Mouse (Mus musculus): ENCODE results near the gene Elmod3.

The Elmod3 gene

DNA sequence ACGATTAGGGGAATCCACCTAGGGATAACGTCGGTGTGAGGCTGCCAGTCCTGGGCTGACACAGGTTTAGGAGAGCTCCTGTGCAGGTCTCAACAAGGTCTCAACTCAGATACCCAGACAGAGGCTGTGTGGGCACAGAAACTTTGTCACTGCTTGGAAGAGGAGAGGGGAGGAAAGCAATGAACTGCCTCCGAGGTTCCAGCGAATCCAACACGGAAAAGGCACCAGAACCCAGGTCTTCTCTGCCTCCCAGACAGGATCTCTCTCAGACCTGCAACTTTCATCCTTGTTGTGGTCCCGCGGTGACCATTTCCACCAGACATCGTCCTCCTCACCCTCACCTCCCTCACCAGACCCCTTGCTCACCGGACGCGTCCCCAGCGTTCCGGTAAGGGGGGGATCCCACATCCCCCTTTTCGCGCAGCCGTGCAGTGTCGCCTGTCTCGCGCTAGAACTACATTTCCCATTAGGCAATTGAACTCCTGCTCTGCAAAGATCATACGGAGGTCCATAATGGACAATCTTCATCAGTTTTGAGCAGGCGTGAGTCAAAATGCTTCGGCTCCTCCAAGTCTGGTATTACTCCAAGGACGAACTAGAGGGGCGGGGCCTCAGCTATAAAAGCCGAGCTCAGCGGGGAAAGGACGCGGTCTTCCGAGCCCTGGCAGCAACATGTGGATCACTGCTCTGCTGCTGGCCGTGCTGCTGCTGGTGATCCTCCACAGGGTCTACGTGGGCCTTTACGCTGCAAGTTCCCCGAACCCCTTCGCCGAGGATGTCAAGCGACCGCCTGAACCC is at the start of gene Elmod3, which contains the start of gene Retsat:
Gene Elmod3, minus strand, starts transcription at position 458 of the 798 bp plus-strand sequence.
Gene Retsat, plus strand, starts transcription at position 520 of the 798 bp plus-strand sequence.
- in situ Hi-C loops (cut with MboI): no loop called here

DNA sequence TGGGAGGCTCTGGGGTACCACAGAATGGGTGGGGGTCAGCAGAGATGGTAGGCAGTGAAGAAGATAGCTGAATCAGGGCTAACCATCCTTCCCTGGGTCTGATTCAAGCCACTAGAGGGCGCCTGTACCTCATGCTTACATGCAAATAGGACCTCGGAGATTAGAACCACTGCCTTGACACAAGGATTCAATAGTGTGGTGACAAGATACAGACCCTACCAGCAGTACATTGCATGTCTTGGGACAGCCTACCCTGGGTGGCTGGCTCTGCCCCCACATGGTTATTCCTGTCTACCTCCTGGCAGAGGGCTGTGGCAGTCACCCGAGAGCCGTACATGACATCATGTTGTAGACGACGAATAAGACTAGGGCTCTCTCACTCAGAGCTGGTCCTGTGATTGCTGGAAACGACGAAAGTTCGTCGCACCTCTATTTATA is 49.2 kb upstream of the Elmod3 start:
- in situ Hi-C loops (cut with MboI): no loop called here

DNA sequence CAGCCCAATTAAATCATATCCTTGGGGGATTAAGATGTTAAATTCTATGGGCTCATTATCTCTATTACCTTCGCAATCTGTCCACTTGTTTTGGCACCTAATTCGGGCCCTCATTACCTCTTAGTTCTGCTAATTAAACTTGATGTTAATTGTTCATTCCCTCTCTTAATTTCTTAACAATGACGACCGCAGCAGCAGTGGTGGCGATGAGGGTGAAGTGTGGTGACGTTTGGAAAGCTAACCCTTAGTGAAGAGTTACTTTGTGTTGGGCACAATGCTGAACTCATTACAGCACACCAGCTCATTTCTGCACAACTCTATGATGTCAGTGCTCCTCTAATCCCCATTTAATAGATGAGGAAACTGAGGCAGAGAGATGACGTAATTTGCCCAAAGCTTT is 47.2 kb upstream of the Elmod3 start:
- in situ Hi-C loops (cut with MboI): no loop called here

DNA sequence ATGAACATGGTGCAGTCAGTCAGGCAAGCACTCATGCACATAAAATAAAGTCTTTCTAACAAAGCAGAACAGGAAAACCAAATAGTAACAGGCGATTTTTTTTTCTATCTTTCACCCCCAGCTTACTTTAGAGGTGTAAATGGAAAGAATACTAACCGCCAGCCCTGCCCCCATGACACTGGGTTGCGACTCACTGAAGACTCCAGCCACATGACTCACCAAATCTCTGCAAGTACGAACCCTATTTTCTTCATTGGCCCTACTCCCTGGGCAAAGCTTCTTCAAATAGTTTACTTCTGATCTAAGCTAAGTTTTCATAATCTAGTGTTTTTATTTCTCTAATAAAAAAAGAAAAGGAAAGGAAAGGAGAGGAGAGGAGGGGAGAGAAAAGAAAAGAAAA is 46.4 kb upstream of the Elmod3 start:
- in situ Hi-C loops (cut with MboI): no loop called here

DNA sequence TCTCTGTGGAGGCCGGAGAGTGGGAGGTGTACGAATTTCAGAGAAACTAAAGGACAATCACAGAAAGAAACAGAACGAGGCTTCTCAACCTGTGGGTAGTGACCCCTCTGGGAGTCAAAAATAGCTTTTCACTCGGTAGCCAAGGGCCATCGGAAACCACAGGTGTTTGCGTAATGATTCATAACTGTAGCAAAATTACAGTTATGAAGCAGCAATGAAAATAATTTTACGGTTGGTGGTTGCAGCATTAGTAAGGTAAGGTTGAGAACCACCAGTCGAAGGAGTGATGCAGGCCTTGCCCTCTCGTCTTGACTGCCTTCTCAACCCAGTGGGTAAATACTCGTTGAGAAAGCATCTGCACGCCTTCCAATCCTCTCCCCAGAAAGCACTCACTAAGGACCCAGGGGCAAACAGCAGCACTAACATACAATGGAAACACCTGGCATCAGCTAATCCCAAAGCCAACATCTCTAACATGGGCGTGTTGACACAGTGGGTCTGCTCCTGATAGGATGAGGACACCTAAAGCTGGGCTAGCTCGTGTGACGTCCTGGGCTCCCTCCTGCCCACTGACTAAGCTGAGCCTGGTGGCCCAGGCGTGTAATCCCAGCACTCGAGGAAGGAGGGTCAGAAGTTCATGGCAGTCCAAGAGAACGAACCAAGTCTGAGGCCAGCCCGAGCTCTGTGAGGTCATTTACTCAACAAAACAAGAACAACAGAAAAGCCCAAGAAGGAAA is 43.2 kb upstream of the Elmod3 start:
- in situ Hi-C loops (cut with MboI): no loop called here

DNA sequence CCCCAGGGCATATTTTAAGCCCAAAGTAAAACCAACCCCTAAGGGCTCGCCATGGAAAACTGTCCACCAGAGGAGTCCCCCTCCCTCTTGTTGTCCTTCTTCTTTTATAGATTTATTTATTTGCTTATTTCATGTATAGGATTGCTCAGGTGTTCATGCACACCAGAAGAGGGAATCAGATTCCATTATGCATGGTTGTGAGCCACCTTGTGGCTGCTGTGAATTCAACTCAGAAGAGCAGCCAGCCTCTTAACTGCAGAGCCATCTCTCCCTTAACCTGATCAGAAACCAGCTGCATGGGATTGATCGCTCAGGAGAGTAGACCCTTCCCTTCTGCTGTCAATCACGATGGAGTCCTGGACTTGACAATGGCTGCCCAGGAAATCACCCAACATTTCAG is 38.7 kb upstream of the Elmod3 start:
- in situ Hi-C loops (cut with MboI): no loop called here

DNA sequence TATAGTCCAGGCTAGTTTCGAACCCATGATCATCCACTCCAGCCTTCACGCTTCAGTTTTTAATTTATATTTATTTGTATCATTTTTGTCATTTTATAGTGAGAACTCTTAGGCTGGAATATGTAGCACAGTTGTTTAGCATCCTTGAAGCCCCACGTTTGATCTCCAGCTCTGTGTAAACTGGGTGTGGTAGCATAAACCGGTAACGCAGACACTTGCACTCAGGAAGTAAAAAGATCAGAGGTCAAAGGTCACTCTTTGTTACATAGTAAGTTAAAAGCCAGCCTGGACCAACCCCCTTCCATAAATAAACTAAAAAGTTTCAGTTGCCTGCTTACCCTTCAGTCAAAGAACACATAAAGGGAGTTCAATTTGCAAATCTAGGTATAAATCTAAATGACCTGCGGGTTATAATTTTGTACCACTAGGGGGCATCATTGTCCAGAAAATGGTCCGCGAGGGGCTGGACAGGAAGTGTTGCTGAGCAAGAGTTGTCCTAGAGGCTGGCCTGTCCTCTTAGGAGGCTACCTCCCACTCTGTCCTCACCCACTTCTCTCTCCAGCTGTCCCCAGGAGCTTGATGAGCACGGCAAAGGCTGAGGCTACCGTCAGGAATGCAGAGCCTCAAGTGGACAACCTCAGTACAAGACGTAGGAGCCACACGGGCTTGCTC is 37.7 kb upstream of the Elmod3 start:
- in situ Hi-C loops (cut with MboI): no loop called here

DNA sequence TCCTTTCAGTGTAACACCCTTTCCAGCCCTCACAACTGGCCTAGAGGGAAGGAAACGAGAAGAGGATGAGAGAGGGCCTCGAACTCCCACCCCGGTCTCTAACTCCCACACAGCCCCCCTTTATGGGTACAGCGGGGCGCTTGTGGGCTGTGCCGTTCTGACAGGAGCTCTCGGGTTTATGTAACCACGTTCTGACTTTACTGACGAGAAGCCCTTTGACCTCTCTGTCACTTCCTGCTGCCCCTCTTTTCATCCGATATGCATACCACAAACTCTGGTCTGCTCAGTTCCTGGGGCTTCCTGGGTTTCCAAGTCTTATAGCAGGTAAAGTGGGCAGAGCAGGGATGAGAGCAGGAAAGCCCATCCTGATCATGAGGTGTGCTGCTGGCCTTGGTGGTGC is 36.1 kb upstream of the Elmod3 start:
- in situ Hi-C loops (cut with MboI): no loop called here

DNA sequence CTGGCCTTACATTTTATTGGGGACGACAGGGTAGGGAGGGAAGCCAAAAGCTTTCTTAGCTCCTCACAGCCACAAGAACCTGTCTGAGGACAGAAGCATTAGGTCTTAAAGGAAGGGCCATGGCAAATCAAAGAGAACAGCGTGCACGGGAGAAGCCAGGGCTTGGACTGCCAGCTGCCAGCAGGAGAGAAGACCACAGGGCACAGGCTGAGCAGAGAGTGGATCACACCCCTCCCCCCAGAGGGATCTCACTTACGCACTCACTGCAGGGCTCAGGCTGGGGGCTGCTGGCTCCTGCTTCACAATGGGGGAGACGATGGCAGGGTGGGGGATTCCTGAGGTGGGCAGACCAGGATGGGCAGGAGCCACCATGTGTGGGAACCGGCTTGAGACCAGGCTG is 33.5 kb upstream of the Elmod3 start:
- in situ Hi-C loops (cut with MboI): no loop called here

DNA sequence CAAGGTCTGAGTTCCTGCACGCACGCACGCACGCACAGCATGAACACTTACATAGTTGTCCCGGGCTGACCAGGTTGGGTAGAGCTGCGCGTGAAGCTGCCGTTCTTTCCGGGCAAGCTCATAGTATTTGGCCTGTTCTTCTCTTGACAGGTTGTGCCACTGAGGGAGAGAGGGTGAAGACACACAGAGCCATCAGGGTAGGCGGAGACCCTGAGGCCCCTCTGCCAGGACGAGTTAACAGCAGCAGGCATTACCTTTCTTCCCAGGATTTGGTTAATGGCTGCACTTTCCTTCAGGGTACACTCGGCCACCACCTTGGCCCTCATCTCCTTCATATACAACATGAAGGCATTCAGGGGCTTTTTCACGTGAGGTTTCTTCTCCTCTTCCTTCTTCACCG is 32.7 kb upstream of the Elmod3 start:
- in situ Hi-C loops (cut with MboI): no loop called here

DNA sequence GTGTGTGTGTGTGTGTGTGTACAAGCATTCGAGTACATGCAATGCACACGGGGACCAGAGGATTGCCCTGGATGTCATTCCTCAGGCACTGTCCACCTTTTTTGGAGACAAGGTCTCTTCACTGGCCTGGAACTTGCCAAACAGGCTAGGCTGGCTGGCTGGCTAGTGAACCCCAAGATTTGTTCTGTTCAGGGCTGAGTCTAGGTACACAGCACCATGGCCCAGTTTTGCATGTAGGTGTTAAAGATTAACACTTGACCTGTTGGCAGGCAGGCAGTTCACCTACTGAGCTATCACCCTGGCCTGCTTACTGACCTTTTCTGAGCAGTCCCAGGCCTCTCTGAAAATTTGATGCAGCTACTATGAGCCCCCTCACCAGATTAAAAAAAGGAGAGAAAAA is 32.2 kb upstream of the Elmod3 start:
- in situ Hi-C loops (cut with MboI): no loop called here

DNA sequence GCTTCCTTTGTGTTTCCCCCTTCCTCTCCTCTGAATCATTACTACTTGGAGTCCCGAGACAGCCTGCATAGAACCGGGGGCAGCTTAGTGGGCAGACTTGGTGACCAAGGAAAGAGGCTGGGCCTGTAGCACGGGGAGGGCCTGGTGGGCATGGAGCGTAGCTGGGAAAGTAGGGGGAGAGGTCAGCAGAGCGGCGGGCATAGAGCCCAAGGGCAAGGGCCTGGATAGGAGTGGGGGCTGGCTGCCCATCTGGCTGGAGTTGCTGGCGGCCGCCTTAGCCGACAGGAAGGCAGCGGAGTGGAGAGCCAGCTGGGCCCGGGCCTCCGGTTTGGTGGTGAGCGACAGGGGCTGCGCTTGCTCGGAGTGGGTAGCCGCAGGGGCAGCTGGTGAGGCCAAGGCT is 29.1 kb upstream of the Elmod3 start:
- in situ Hi-C loops (cut with MboI): no loop called here

DNA sequence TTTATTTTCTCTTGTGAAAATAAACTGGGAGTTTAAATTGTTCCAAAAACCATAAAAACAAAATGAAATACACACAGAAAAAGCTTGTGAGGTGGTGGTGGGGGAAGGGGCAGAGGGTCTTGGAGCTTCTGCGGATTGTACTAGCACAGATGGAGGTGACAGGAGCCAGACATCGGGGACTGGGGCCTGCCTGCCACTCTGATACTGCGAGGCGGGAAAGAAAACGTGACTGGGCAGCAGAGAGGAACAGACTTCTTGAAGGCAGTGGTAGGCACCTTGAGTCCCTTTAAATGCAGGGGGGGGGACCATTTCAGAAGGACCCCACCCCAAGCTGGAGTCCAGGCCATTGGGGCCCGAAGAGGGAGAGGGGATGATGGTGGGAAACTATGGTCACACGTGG is 28.2 kb upstream of the Elmod3 start:
- in situ Hi-C loops (cut with MboI): no loop called here

DNA sequence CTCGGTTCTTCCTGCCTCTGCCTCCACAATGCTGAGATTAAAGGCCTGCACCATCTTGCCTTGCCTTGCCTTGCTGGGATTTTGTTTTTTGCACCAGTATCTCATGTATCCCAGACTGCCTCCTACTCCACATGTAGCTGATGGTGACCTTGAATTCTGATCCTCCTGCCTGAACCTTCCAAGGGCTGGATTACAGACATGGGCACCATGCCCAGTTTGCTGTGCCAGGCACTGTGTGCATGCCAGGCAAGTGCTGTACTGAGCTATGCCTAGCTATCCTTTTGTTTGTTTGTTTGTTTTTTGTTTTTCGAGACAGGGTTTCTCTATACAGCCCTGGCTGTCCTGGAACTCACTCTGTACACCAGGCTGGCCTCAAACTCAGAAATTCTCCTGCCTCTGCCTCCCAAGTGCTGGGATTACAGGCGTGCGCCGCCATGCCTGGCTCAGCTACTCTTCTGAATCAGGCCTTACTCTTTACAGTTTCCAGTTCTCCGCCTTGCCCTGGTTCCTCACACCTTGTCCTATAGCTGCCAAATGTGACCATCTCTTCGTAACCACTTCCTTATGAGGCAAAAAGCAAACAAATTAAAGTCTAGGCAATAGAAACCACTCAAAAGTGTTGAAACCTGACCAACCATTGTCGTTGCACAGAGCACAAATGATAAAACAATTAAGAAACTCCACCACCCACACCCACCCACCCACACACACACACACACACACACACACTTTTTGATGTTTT is 25.6 kb upstream of the Elmod3 start:
- in situ Hi-C loops (cut with MboI): no loop called here

DNA sequence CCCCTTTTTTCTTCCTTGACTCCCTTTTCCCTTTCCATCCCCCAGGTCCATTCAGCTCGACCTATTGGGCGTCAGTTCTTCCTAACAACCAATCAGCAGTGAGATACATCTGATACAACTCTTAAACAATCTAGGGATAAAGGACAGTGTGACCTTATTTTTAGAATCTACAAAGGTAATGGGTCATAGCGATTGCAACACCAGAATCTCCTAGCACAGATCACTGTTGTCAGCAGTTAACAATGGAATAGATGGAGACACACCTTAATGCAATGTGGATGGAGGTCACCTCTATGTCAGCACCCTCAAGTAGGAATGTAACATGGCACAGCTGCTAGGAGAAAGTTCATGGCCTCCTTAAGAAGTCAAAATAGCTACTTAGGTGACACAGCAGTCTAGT is 24.7 kb upstream of the Elmod3 start:
- in situ Hi-C loops (cut with MboI): no loop called here

DNA sequence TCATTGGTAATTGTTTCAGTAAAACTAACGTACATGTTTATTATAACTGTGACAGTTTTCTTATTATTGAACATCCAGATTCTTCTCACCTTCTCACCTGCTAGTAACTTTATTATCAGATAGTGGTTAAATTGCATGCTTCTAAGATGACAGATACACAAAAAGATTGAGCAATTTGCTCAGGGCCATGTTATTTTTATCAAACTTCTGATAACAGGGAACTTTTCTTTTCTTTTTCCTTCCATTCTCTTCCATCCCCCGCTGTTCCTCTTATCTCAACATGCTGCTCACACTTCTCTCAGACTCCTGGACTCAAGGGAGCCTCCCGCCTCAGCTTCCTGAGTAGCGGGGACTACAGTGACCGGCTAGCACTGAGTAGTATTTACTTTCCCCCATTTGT is 22.7 kb upstream of the Elmod3 start:
- in situ Hi-C loops (cut with MboI): no loop called here

DNA sequence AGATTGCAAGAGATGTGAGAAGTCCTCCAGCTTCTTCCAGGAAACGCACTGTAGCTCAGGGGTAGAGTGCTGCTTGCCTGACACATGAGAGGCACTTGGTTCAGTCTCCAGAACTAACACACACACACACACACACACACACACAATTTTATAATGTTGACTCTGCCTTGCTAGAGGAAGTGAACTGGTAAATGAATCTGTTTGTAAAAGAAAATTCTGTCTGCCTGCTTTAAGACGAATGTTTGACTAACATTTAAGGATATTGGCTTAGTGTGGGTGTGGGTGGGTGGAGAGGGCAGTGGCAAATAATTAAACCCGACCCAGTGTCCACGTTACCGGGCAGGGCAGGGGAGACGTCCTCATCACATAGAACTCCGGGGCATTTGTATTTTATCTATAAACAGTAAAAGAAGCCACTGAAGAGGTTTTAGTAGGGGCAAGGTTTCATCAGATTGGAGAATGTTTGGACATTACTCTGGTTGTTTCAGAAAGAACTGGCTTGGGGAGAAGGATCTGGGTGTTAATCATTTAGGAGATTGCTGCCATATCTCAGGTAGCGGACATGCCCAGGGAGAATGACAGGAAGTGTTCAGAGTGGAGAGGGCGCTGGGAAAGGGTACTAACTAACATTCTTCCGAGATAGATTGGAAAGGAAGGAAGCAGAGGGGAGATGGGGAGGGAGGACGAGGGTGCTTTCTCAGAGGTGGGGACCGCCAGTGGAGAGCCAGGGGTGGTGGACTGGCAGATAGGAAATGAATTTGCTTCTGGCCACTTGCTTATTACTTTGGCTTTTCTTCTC is 21.7 kb upstream of the Elmod3 start:
- in situ Hi-C loops (cut with MboI): no loop called here

DNA sequence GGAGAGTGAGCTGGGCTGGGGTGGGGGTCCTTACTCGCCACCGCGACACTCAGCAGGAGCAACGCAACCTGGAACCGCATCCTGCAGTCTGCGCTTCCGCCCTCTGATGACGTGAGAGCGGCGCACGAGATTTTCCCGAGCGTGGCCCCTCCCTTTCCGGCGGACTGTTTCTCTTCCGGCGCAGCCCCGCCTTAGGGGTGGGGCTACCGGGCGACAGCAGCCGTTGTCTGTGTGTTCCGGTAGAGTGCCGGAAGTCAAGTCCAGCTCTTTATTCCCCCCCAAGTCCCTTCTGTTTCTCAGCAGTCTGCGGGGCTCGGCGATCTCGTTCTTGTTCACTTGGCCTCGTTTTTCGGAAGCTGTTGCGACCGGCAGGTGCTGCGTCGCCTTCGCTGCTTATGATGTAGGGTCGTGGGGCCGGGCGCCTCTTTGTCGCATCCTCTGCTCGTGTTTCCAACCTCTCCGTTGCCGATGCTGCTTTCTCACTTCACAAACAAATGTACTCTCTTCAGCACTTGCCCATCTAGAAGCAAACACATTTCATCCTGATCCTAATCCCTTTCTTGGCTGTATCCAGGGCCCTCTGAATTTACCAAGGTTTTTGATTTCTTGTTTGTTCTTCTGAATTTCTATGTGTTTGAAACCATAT is 18.6 kb upstream of the Elmod3 start, which contains the start of gene Tgoln1:
Gene Tgoln1, minus strand, starts transcription at position 358 of the 646 bp plus-strand sequence.
- in situ Hi-C loops (cut with MboI): no loop called here

DNA sequence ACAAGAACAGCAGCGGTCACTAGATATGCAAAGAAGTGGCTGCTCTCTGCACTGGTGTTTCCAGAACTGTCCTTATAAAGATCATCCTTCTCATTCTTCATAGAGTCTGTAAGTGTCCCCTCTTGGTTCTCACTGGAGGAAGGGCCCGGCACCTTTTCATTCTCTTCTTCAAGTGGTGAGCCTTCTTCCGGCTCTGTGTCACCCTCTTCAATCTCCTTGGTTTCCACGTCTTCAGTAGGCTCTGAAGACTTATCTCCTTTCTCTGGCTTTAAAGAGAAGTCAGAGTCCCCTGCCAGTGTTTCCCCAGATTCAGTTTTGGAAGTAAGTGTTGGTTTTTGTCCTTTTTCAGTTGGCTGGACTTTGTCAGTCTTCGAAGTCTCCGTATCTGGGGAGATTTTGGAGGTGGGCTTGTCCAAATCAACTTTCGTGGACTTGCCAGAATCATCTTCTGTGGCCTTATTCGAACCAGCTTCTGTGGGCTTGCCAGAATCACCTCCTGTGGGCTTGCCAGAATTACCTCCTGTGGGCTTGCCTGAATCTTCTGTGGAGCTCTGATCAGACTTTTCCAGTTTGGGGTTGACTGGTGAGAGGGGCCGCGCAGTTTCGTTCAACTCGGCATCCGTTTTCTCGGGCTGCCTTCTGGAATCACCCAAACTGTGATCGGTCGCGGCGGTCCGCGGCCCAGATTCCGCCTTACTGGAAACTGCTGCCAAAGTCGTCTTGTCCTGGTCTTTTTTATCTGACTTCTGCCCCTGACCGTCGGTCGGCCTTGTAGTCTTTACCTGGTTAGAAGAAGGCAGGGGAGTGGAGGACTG is 17.6 kb upstream of the Elmod3 start:
- in situ Hi-C loops (cut with MboI): no loop called here

DNA sequence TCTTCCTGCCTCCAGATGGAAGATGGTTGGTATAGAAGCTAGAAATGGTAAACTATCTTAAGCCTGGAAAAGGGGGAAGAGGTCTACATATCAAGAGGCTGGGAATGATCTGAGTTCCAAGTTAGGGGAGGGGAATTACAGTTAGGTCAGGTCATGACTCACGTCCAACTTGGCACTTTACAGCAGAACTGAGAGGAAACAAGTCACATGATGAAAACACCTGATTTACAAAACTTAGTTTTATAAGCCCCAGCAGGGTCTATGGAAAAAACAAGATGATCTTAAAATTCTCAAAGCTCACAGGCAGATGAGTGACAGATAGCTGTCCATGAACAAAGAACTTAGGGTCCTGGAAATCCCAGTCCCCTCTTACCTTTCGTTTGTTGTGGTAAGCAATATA is 16.9 kb upstream of the Elmod3 start:
- in situ Hi-C loops (cut with MboI): no loop called here

Measured in mature B cell (primary cell).